Mouse (Mus musculus) neural tube, embryonic 15.5 days (tissue): ENCODE data around the gene Pola1. TPM values are rescaled to one million over a fixed set of nuclear protein-coding genes. Genes with fewer than 3 reads are reported as not detected.

Experiments used
- ATAC-seq: fragments of 200-750 bp; cut with Nextera tagmentation; 2 replicates; pipeline ENCODE4 v1.8.0; 2017; ENCODE audit warnings: mild to moderate bottlenecking, moderate TSS enrichment, moderate library complexity; ENCODE audit not compliant: low FRiP score
- H3K27ac ChIP-seq: fragments of 300-500 bp; sonication (generic); replicated peaks from 2 replicates; pipeline ENCODE4 v1.5.1; 2015; ENCODE audit warnings: mild to moderate bottlenecking, inconsistent platforms
- H3K27me3 ChIP-seq: fragments of 300-500 bp; sonication (generic); replicated peaks from 2 replicates; pipeline ENCODE4 v1.6.1; 2015; ENCODE audit warnings: inconsistent platforms
- H3K36me3 ChIP-seq: fragments of 300-500 bp; sonication (generic); 2 replicates; pipeline ENCODE4 v1.6.1; 2015; ENCODE audit warnings: inconsistent platforms
- H3K4me1 ChIP-seq: fragments of 300-500 bp; sonication (generic); 2 replicates; pipeline ENCODE4 v1.6.1; 2015; ENCODE audit warnings: inconsistent platforms
- H3K4me2 ChIP-seq: fragments of 300-500 bp; sonication (generic); 2 replicates; pipeline ENCODE4 v1.6.1; 2015; ENCODE audit warnings: inconsistent platforms, mild to moderate bottlenecking, moderate library complexity
- H3K4me3 ChIP-seq: fragments of 300-500 bp; sonication (generic); replicated peaks from 2 replicates; pipeline ENCODE4 v1.5.1; 2015; ENCODE audit warnings: mild to moderate bottlenecking, inconsistent platforms
- H3K9ac ChIP-seq: fragments of 300-500 bp; sonication (generic); replicated peaks from 2 replicates; pipeline ENCODE4 v1.6.1; 2015; ENCODE audit warnings: mild to moderate bottlenecking, inconsistent platforms
- H3K9me3 ChIP-seq: fragments of 300-500 bp; sonication (generic); replicated peaks from 2 replicates; pipeline ENCODE4 v1.6.1; 2016; ENCODE audit warnings: inconsistent platforms
- WGBS: fragments of 180-500 bp; shearing (Covaris S2); methylation state at CpG from one replicate; pipeline ENCODE4 v1.1.7; 2015; ENCODE audit warnings: mixed read lengths; 5-methylcytosine and 5-hydroxymethylcytosine counted together
- polyA plus RNA-seq: library from polyadenylated mRNA; unstranded; fragments of >200 nt; fragmentation: Nextera tagmentation; extraction: Ambion mirVana; gene quantifications from 2 replicates; pipeline ENCODE4 v1.2.1, GENCODE M21; 2015

Pola1 gene
- polyA plus RNA-seq, 1 experiment from 2014 or later, result 4.8 TPM

DNA sequence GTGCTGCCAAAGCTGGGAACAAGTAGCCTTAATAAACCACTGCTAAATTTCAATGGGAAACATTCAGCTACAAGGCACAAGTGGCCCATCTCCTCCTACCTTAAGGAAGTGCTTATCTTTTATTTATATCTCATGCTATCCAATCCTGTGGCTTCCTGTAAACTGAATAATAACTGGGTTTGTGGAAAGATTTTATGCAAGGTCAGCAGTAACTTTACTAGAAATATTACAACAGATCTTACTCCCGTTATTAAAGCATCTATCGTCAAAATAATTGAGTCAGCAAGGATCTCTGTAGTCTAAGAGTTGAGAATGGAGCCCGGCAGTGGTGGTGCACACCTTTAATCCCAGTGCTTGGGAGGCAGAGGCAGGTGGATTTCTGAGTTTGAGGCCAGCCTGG lies 11.6 kb upstream of the Pola1 start:
- no peak for ATAC-seq

DNA sequence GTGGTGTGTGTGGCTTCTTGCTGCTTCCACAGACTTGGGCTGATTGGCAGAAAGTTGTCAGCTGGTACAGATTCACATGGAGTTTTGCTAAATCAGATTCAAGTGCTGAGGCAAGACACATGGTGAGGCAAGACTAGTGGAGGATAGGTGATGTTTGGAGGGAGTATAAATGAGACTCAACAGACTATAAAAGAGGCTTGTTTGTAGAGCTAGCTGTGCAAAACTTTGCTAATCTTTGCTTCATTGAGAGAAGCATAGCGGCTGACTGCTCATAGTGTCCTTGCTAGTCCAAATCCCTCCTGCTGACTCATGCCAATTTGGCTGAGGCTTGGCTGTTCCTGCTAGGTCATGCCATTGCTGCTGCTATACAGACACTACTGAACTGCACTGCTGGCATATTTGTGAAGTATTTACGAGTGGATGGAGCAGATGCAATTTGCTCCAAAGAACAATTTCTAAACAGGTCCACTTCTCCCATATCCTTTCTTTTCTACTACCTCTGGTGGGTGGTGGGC lies 3.0 kb upstream of the Pola1 start:
- H3K4me3 ChIP-seq, result no peak overlapping the region
- H3K27ac ChIP-seq, result no peak overlapping the region
- 0 out of 2 replicates have a peak, but pooled peaks cover 3% of the 10 kb centered on the region for H3K4me1 ChIP-seq
- H3K9ac ChIP-seq, result no peak overlapping the region
- 85% methylated on average over 2 of the region's 2 CpGs for WGBS
- H3K27me3 ChIP-seq, result no peaks in the 10 kb centered on the region
- no peaks in the 10 kb centered on the region for H3K9me3 ChIP-seq
- no peak overlapping the region for H3K4me2 ChIP-seq
- no peaks in the 10 kb centered on the region for H3K36me3 ChIP-seq
- ATAC-seq, result no peak

More for the DNA sequence above, 11.6 kb upstream of the Pola1 start:
- H3K4me2 ChIP-seq, result no peak overlapping the region
- H3K27ac ChIP-seq, result no peak overlapping the region
- H3K27me3 ChIP-seq, result no peaks in the 10 kb centered on the region
- H3K9ac ChIP-seq, result no peak overlapping the region
- no peak overlapping the region for H3K4me3 ChIP-seq
- no peaks in the 10 kb centered on the region for H3K4me1 ChIP-seq
- WGBS, result 90% methylated on average over 3 of the region's 3 CpGs
- no peaks in the 10 kb centered on the region for H3K9me3 ChIP-seq
- no peaks in the 10 kb centered on the region for H3K36me3 ChIP-seq

DNA sequence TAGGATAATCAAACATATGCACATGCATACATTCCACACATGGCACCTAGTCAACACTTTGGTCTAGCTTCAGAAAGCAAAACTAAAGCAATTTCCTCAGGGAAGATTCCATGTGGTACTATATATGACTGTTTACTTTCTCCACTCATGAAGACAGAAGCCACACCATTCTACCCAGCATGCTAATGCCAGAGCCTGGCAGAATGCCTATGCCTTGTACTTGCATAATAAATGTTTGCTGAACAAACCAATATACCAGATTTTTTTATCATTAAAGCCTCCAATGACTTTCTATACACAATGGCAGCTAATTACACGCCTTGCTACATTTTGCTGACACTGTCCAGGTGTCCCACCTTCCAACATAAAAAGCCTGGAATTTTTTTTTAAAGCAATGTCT lies 1.7 kb downstream of the Pola1 start:
- no peak for ATAC-seq
- H3K4me1 ChIP-seq, result 0 out of 2 replicates have a peak, but pooled peaks cover 3% of the 10 kb centered on the region
- WGBS, result 78% methylated on average over 1 of the region's 1 CpGs
- H3K27ac ChIP-seq, result no peak overlapping the region
- no peaks in the 10 kb centered on the region for H3K36me3 ChIP-seq
- no peaks in the 10 kb centered on the region for H3K27me3 ChIP-seq
- H3K4me2 ChIP-seq, result no peak overlapping the region; the same call in 1 of the 2 replicates
- no peaks in the 10 kb centered on the region for H3K9me3 ChIP-seq
- no peak overlapping the region for H3K4me3 ChIP-seq
- H3K9ac ChIP-seq, result no peak overlapping the region

DNA sequence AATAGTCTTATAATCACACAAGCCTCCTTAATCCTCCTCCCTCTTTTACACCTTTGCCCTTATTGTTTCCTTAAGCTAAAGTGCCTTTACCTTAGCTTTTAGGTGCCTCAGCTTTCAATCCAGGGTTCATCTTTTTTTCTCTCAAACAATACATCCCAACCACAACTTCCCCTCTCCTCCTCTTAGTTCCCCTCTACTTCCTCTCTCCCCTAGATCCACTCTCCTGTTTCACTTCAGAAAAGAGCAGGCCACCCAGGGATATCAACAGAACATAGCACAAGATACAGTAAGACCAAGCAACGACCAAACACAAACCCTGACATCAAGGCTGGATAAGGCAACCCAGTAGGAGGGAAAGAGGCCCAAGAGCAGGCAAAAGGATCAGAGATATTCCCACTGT lies 29.7 kb downstream of the Pola1 start:
- no peaks in the 10 kb centered on the region for H3K9me3 ChIP-seq
- no peak overlapping the region for H3K4me3 ChIP-seq
- ATAC-seq, result no peak
- no peaks in the 10 kb centered on the region for H3K36me3 ChIP-seq
- H3K4me1 ChIP-seq, result no peaks in the 10 kb centered on the region
- no peak overlapping the region for H3K27ac ChIP-seq
- no peak overlapping the region for H3K9ac ChIP-seq
- H3K4me2 ChIP-seq, result no peak overlapping the region
- 88% methylated on average over 1 of the region's 1 CpGs for WGBS
- H3K27me3 ChIP-seq, result no peaks in the 10 kb centered on the region

DNA sequence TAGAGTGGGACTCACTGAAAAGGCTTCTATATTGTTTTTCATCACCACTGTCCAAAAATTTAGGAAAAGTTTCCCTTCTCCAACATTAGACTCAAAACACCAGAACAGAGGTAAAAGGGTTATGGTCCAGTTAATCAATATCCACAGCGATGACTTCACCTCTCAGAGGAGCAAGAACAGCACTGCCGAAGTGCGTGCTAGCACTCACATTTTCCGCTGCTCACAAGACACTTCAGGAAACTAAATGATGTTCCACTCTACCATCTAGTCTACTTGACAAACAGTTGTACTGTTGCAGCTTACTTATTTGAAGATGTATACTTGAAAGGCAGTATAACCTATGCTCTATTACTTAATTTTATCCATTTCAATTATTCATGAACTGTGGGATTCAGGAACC lies 37.7 kb downstream of the Pola1 start:
- Histone ChIP-seq H3K27ac (no peak overlapping the region), H3K4me2 (no peak overlapping the region), H3K9me3 (no peaks in the 10 kb centered on the region), H3K9ac (no peak overlapping the region), H3K4me3 (no peak overlapping the region), H3K36me3 (no peaks in the 10 kb centered on the region), H3K4me1 (no peaks in the 10 kb centered on the region), H3K27me3 (no peaks in the 10 kb centered on the region)
- WGBS, result 92% methylated on average over 4 of the region's 4 CpGs
- ATAC-seq, result no peak

DNA sequence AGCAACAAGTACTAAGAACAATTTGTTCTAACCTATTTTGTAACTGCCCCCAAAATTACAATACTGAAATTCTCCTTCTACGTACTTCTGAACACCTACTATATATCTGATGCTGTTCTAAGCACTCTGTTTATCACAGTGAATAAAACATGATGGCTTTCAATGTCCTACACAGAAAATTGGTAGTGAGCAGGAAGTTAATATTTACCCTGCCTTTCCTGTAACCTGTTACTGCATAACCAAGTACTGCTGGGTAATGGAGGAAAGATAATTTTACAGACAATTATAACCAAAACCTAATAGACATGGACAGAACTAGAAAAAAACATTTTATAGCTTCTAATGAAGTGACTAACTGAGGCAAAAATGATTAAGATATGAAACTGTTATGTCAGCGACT lies 51.0 kb downstream of the Pola1 start:
- 88% methylated on average over 2 of the region's 2 CpGs for WGBS
- Histone ChIP-seq H3K27ac (no peak overlapping the region), H3K9me3 (no peaks in the 10 kb centered on the region), H3K4me2 (no peak overlapping the region), H3K27me3 (no peaks in the 10 kb centered on the region), H3K4me3 (no peak overlapping the region), H3K36me3 (no peaks in the 10 kb centered on the region), H3K9ac (no peak overlapping the region), H3K4me1 (no peaks in the 10 kb centered on the region)
- no peak for ATAC-seq

DNA sequence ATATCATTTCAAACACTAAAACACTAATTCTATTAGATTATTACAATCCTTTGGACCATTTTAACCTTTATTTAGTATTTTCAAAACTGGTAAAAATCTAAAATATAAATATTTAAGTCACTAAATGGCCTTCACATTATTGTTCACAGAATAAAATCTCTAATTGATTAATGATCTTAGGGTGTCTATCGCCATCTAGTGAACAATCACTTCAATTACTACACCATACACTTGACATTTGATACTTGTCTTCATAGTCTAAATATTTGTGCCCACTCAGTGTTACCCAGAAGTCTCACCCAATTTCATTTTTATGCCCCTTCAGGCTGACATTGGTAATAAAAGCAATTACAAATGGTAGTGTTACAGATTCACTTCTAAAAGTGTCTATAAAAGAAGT lies 74.8 kb downstream of the Pola1 start:
- H3K4me1 ChIP-seq, result no peaks in the 10 kb centered on the region
- H3K4me2 ChIP-seq, result no peak overlapping the region
- no peaks in the 10 kb centered on the region for H3K36me3 ChIP-seq
- H3K27me3 ChIP-seq, result no peaks in the 10 kb centered on the region
- WGBS, result 38% methylated on average over 1 of the region's 1 CpGs
- no peak overlapping the region for H3K9ac ChIP-seq
- ATAC-seq, result no peak
- no peaks in the 10 kb centered on the region for H3K9me3 ChIP-seq
- H3K27ac ChIP-seq, result no peak overlapping the region
- no peak overlapping the region for H3K4me3 ChIP-seq

DNA sequence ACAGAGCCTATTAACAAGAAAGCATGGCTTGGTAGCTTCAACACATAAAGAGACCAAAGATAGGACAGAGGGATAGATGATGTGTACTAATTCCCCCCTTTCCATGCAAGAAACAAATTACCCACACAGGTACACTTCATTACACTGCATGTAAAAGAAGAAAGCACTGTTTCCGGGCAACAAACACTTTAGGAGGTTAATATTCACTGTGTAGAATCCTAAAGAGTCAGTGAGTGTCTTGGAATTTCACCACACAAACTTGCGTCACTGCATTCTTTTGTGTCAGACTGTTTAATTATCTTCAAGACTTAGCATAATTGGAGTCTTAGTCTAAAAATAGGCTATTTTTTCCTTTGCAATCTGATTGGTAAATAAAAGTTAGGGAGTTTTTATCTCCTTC lies 92.2 kb downstream of the Pola1 start:
- no peaks in the 10 kb centered on the region for H3K4me1 ChIP-seq
- no peaks in the 10 kb centered on the region for H3K36me3 ChIP-seq
- no peak overlapping the region for H3K4me3 ChIP-seq
- no peak overlapping the region for H3K9ac ChIP-seq
- no peaks in the 10 kb centered on the region for H3K9me3 ChIP-seq
- ATAC-seq, result no peak
- no peak overlapping the region for H3K27ac ChIP-seq
- 59% methylated on average over 2 of the region's 2 CpGs for WGBS
- no peaks in the 10 kb centered on the region for H3K27me3 ChIP-seq
- no peak overlapping the region for H3K4me2 ChIP-seq

DNA sequence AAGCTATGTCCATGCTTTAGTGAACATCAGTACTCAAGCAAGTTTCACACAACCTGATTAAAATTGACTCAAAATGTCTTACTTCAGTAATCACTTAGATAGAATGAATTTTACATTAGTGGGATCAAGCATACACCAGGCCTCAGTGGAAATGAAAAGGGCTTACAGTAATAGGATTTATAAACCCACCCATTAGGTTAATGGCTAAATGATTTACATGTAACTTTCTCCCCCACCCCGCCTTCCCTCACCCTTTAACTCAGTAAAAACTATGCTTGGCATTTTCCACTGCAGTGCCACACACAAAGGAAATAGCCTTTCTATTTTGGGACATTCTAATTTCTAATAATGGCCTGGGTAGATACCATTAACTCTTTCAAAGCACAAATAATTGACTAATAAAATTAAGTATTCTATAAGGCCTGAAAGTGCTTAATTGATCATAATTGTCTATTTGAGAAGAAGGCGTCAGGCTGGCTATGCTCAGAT lies 129.0 kb downstream of the Pola1 start:
- WGBS, result 79% methylated on average over 2 of the region's 2 CpGs
- no peak for ATAC-seq
- H3K4me3 ChIP-seq, result no peak overlapping the region
- H3K36me3 ChIP-seq, result no peaks in the 10 kb centered on the region
- H3K4me1 ChIP-seq, result no peaks in the 10 kb centered on the region
- H3K9me3 ChIP-seq, result no peaks in the 10 kb centered on the region
- no peak overlapping the region for H3K4me2 ChIP-seq
- H3K27ac ChIP-seq, result no peak overlapping the region
- H3K27me3 ChIP-seq, result no peaks in the 10 kb centered on the region
- no peak overlapping the region for H3K9ac ChIP-seq

DNA sequence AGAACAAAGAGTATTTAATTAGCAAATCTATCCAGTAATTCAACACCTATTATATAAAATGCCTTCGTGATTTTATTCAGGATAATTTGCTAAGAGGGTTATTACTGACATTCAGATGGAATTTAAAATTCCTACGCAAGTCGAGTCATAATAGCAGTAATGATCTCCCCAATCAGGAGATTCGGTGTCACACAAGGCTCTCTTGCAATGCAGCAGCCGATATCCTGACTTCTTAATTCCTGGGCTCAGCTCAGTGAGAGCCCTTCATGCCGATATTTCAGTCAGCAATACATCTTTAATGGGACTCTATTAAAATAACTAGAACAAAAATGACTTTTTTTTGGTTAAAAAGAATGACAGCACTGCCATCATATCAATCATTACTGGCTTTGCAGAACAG lies 134.4 kb downstream of the Pola1 start:
- WGBS, result 75% methylated on average over 6 of the region's 6 CpGs
- Histone ChIP-seq H3K4me1 (no peaks in the 10 kb centered on the region), H3K36me3 (no peaks in the 10 kb centered on the region), H3K9me3 (no peaks in the 10 kb centered on the region), H3K27ac (no peak overlapping the region), H3K27me3 (no peaks in the 10 kb centered on the region), H3K4me2 (no peak overlapping the region), H3K9ac (no peak overlapping the region), H3K4me3 (no peak overlapping the region)
- ATAC-seq, result no peak

DNA sequence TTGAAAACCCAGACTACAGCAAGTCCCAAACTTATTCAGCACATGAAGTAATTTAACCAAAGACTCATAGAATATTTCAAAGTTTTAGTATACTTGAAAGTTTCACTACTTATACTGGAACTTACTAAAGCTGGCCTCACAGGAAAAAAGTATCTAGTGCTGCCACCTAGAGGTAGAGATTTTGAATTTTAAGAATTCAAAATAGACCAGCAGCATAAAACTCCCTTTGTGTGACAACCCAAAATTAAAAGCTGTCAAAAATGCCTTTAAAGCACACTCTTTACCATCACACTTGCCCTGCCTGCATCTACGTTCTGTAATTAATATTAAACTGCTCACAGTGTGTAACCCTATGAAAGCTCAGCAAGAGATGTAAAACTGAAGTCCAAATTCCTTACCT lies 166.2 kb downstream of the Pola1 start:
- Histone ChIP-seq H3K4me3 (no peak overlapping the region), H3K36me3 (no peaks in the 10 kb centered on the region), H3K27me3 (no peaks in the 10 kb centered on the region), H3K27ac (no peak overlapping the region), H3K9ac (no peak overlapping the region), H3K9me3 (no peaks in the 10 kb centered on the region), H3K4me2 (no peak overlapping the region), H3K4me1 (no peaks in the 10 kb centered on the region)
- ATAC-seq, result no peak
- WGBS, result 72% methylated on average over 1 of the region's 1 CpGs

DNA sequence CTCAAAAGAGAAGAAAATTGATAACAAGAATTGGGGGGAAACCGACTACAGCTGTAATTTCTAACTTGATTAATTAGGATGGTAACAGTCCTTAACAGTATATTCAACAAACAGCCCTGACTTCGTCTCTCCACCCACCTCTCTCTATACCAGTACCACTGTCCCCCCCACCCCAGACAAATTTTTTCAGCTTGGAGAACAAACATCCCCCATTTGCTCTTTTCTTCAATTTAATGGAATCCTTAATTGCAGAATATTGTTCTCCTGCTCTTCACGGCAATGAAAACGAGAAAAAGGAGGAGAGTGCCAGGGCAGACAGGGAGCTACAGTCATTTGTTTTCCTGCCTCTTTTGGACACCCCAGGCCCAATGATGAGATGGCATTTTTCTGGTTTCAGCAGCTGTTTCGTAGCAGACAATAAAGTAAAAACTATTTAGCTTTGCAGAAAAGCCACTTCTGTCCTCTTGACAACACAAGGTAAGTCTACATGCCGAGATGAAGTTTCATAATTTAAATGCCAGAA lies 202.2 kb downstream of the Pola1 start:
- Histone ChIP-seq H3K4me1 (no peaks in the 10 kb centered on the region), H3K9me3 (no peaks in the 10 kb centered on the region), H3K4me2 (no peak overlapping the region), H3K27me3 (no peaks in the 10 kb centered on the region), H3K4me3 (no peak overlapping the region), H3K27ac (no peak overlapping the region), H3K36me3 (no peaks in the 10 kb centered on the region), H3K9ac (no peak overlapping the region)
- ATAC-seq, result no peak
- 43% methylated on average over 6 of the region's 6 CpGs for WGBS
